Mouse (Mus musculus) forebrain, embryonic 16.5 days (tissue): Measurements from ENCODE around the gene Srcin1. TPM values are rescaled to one million over a fixed set of nuclear protein-coding genes. Genes with fewer than 3 reads are reported as not detected.
A peak's percentile ranks its signal among the peaks of the same experiment; 100 is the strongest.

Experiments used
- ATAC-seq: fragments of 200-750 bp; cut with Nextera tagmentation; 2 replicates; pipeline ENCODE4 v1.8.0; 2017; ENCODE audit warnings: mild to moderate bottlenecking, moderate library complexity
- H3K27ac ChIP-seq: fragments of 300-500 bp; sonication (generic); 2 replicates; pipeline ENCODE4 v1.5.1; 2014; ENCODE audit warnings: low read length, control low read depth
- H3K27me3 ChIP-seq: fragments of 300-500 bp; sonication (generic); replicated peaks from 2 replicates; pipeline ENCODE4 v1.6.1; 2014; ENCODE audit warnings: low read length; ENCODE audit not compliant: control insufficient read depth, insufficient read depth
- H3K36me3 ChIP-seq: fragments of 300-500 bp; sonication (generic); 2 replicates; pipeline ENCODE4 v1.6.1; 2014; ENCODE audit not compliant: control insufficient read depth, insufficient read depth
- H3K4me1 ChIP-seq: fragments of 300-500 bp; sonication (generic); replicated peaks from 2 replicates; pipeline ENCODE4 v1.6.1; 2014; ENCODE audit warnings: low read length; ENCODE audit not compliant: control insufficient read depth, insufficient read depth
- H3K4me2 ChIP-seq: fragments of 300-500 bp; sonication (generic); 2 replicates; pipeline ENCODE4 v1.6.1; 2014; ENCODE audit warnings: mild to moderate bottlenecking, low read length, control low read depth
- H3K4me3 ChIP-seq: fragments of 300-500 bp; sonication (generic); replicated peaks from 2 replicates; pipeline ENCODE4 v1.5.1; 2014; ENCODE audit warnings: mild to moderate bottlenecking, low read length, control low read depth
- H3K9ac ChIP-seq: fragments of 300-500 bp; sonication (generic); replicated peaks from 2 replicates; pipeline ENCODE4 v1.6.1; 2014; ENCODE audit warnings: low read depth, low read length, control low read depth
- H3K9me3 ChIP-seq: fragments of 300-500 bp; sonication (generic); 2 replicates; pipeline ENCODE4 v1.6.1; 2016; ENCODE audit warnings: low read length; ENCODE audit not compliant: control insufficient read depth
- WGBS: fragments of 180-500 bp; shearing (Covaris S2); extraction: QIAGEN DNeasy Blood & Tissue Kit; methylation state at CpG from one replicate; pipeline ENCODE4 v1.1.7; 2014; 5-methylcytosine and 5-hydroxymethylcytosine counted together
- polyA plus RNA-seq: library from polyadenylated mRNA; unstranded; fragments of >200 nt; fragmentation: Nextera tagmentation; extraction: Ambion mirVana; gene quantifications from 2 replicates; pipeline ENCODE4 v1.2.1, GENCODE M21; 2015

Srcin1 gene
- polyA plus RNA-seq, 1 experiment from 2014 or later, result 9.9 TPM

DNA sequence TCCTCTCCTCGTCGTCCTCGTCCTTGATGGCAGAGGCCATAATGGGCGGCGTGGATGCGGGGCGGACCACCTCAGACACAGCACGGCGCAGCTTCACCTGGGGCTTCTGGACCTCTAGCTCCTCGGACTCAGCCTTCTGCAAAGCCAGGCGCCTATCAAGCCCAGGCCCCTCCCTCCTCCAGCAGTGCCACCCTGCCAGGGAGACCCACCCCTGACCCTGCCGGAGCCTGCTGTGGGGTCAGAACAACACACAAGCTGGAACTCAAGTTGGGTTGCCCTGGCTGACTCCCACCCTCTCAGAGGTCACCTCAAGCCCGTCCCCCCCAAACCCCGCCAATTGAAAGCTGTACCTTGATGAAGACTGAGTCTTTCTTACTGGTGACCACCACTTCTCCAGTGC lies 52.9 kb downstream of the Srcin1 start:
- ATAC-seq, result no peak; the same call in 1 of the 2 replicates
- Histone ChIP-seq H3K4me2 (no peak overlapping the region), H3K36me3 (peaks cover 20% of the 10 kb centered on the region), H3K27me3 (no peaks in the 10 kb centered on the region), H3K4me1 (no peaks in the 10 kb centered on the region), H3K9me3 (no peaks in the 10 kb centered on the region), H3K27ac (no peak overlapping the region), H3K9ac (no peak overlapping the region), H3K4me3 (no peak overlapping the region)
- WGBS, result 88% methylated on average over 14 of the region's 14 CpGs

DNA sequence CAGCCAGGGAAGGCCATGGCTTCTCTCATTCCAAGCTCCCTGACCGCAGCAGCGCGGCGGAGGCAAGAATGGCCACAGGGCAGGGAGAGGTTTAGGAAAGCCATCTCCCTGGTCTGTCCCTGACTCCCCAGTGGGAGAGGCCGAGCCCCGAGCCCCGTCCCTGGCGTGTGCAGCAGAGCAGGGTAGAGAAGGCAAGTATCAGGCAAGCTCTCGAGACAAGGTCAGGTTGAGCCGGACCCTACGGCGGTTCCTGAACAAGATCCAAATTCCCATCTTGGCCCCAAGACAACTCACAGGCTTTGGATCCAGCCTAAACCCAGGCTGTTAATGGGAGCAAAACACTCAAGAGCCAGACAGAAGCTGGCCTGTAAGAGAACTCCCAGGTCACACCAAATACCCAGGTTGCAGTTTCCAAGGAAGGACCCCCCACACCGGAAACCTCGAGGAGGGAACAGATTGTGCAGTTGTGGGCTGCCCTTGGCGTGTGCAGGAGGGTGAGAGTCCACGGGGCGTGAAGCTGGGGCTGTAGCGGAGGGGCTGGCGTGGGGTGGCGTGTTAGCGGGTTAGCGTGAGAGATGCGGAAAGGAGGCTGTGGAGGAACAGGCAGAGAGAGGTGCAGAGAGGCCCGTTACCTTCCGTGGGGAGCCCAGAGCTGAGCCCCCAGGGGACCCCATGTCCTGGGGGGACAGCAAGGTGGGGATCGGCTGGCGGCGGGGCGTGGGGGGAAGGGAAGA lies 54.1 kb downstream of the Srcin1 start:
- H3K36me3 ChIP-seq, result peaks cover 20% of the 10 kb centered on the region
- no peak overlapping the region for H3K4me2 ChIP-seq
- H3K9ac ChIP-seq, result no peak overlapping the region
- no peaks in the 10 kb centered on the region for H3K9me3 ChIP-seq
- H3K4me3 ChIP-seq, result no peak overlapping the region
- H3K27ac ChIP-seq, result no peak overlapping the region
- ATAC-seq, result no peak; the same call in 1 of the 2 replicates
- H3K4me1 ChIP-seq, result no peaks in the 10 kb centered on the region
- no peaks in the 10 kb centered on the region for H3K27me3 ChIP-seq
- WGBS, result 87% methylated on average over 29 of the region's 29 CpGs

- Histone ChIP-seq H3K4me2 (no peak overlapping the region), H3K4me1 (no peaks in the 10 kb centered on the region), H3K27me3 (no peaks in the 10 kb centered on the region), H3K9me3 (no peaks in the 10 kb centered on the region; the same call in 1 of the 2 replicates), H3K27ac (no peak overlapping the region), H3K9ac (no peak overlapping the region), H3K4me3 (no peak overlapping the region), H3K36me3 (peaks cover 23% of the 10 kb centered on the region)
- WGBS, result 96% methylated on average over 7 of the region's 7 CpGs
- no peak for ATAC-seq
Measured at GRCm38 (mm10) chr11:97520541-97520940, 55.4 kb downstream of the Srcin1 start.

DNA sequence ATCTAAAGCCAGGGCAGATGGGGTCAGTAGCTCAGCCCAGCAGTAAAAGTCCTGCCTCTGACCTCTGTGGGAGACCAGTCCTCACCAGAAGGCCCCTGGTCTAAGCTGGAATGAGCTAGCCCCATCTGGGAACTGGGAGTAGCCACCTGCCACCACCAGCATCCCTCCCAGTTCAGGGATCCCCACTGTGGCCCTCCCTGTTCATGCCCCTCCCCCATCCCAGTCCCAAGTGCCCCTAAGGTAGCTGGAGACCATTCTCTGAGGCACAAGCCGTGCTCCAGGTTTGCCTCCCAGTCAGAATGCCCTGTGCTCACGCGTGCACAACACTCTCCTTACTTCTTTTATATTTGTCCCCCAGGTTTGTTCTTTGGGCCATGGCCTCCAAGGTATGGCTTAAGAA lies 62.9 kb downstream of the Srcin1 start:
- no peak for ATAC-seq
- no peak overlapping the region for H3K27ac ChIP-seq
- H3K36me3 ChIP-seq, result peaks cover 17% of the 10 kb centered on the region
- no peak overlapping the region for H3K4me2 ChIP-seq
- H3K4me1 ChIP-seq, result no peaks in the 10 kb centered on the region
- 63% methylated on average over 3 of the region's 3 CpGs for WGBS
- H3K9me3 ChIP-seq, result peaks cover 2% of the 10 kb centered on the region; the same call in 1 of the 2 replicates
- H3K4me3 ChIP-seq, result no peak overlapping the region
- no peak overlapping the region for H3K9ac ChIP-seq
- H3K27me3 ChIP-seq, result no peaks in the 10 kb centered on the region

- ATAC-seq, result no peak
- WGBS, result 26% methylated on average over 6 of the region's 6 CpGs
Measured at GRCm38 (mm10) chr11:97512511-97512910, 63.5 kb downstream of the Srcin1 start.

GRCm38 (mm10) chr11:97511661-97512369 lies 64.2 kb downstream of the Srcin1 start:
- Histone ChIP-seq H3K4me1 (no peaks in the 10 kb centered on the region), H3K4me2 (no peak overlapping the region), H3K9me3 (peaks cover 2% of the 10 kb centered on the region; the same call in 1 of the 2 replicates), H3K27ac (no peak overlapping the region; the same call in 1 of the 2 replicates), H3K4me3 (no peak overlapping the region), H3K36me3 (peaks cover 17% of the 10 kb centered on the region), H3K27me3 (no peaks in the 10 kb centered on the region), H3K9ac (no peak overlapping the region)
- no peak for ATAC-seq
- 62% methylated on average over 13 of the region's 13 CpGs for WGBS

More at GRCm38 (mm10) chr11:97512511-97512910, 63.5 kb downstream of the Srcin1 start:
- no peaks in the 10 kb centered on the region for H3K4me1 ChIP-seq
- H3K36me3 ChIP-seq, result peaks cover 17% of the 10 kb centered on the region
- H3K27me3 ChIP-seq, result no peaks in the 10 kb centered on the region
- H3K4me2 ChIP-seq, result no peak overlapping the region
- peaks cover 2% of the 10 kb centered on the region; the same call in 1 of the 2 replicates for H3K9me3 ChIP-seq
- H3K9ac ChIP-seq, result no peak overlapping the region
- H3K27ac ChIP-seq, result no peak overlapping the region
- no peak overlapping the region for H3K4me3 ChIP-seq

GRCm38 (mm10) chr11:97510966-97511660 lies 64.9 kb downstream of the Srcin1 start:
- Histone ChIP-seq H3K27ac (no peak overlapping the region), H3K4me2 (no peak overlapping the region), H3K27me3 (no peaks in the 10 kb centered on the region), H3K9ac (no peak overlapping the region), H3K4me1 (no peaks in the 10 kb centered on the region), H3K4me3 (no peak overlapping the region), H3K36me3 (peaks cover 16% of the 10 kb centered on the region), H3K9me3 (peaks cover 2% of the 10 kb centered on the region; the same call in 1 of the 2 replicates)
- WGBS, result 29% methylated on average over 10 of the region's 10 CpGs
- ATAC-seq, result no peak

GRCm38 (mm10) chr11:97509715-97510485 lies 66.1 kb downstream of the Srcin1 start:
- WGBS, result 46% methylated on average over 24 of the region's 24 CpGs
- H3K36me3 ChIP-seq, result peaks cover 4% of the 10 kb centered on the region
- no peaks in the 10 kb centered on the region for H3K27me3 ChIP-seq
- H3K27ac ChIP-seq, result no peak overlapping the region
- H3K4me3 ChIP-seq, result no peak overlapping the region
- H3K4me1 ChIP-seq, result no peaks in the 10 kb centered on the region
- H3K9ac ChIP-seq, result no peak overlapping the region
- no peaks in the 10 kb centered on the region for H3K9me3 ChIP-seq
- H3K4me2 ChIP-seq, result no peak overlapping the region
- peak; percentile 31; the same call in 1 of the 2 replicates for ATAC-seq
